9 mouse cellular contexts compared by ENCODE assay signal in the genomic region with DNA sequence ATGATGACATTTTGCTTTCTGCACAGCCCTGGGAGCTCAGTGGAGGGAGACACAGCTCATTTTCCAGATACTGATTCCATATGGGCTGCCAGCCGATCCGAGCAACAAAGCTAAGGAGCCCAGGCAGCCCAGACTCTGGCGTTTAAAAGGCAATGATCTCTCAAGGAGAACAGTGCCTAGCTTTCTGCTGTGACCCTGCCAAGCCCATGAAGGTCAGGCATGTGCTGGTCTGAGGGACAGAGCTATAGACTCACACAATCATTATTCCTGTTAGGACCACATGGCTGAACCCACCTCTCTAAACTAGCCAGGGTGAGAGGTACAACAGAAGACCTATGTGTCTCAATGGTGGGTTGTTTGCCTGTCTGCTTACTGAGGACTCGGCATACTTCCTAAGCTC. TPM values are rescaled to one million over a fixed set of nuclear protein-coding genes. Genes with fewer than 3 reads are reported as not detected.
DNase-seq lines count a peak whose midpoint lies in the region; ATAC-seq and TF ChIP-seq lines count a peak whose summit lies in the region.
"Had no signal": no experiment of that assay in that cellular context is flagged by ENCODE, and none has a peak within 500 bp of the region (broad histone marks: within the 10 kb centered on the region; RNA-seq: fewer than 3 reads in every experiment).

No protein-coding gene starts in this region.

- intact Hi-C loops in gastrocnemius, postnatal 36 days (cut with DNase I): no loop called here

- no peaks in the 10 kb centered on the region for H3K27me3 ChIP-seq in hindbrain, embryonic 10.5 days (ENCODE audit: insufficient read depth, poor library complexity, severe bottlenecking)
- H3K27me3 ChIP-seq in neural tube, embryonic 13.5 days: no peaks in the 10 kb centered on the region
- H3K27me3 ChIP-seq: liver, embryonic 15.5 days had no signal

- H3K9me3 ChIP-seq in hindbrain, embryonic 10.5 days: no peaks in the 10 kb centered on the region
- H3K9me3 ChIP-seq in neural tube, embryonic 13.5 days: no peaks in the 10 kb centered on the region
- H3K9me3 ChIP-seq: liver, embryonic 15.5 days had no signal

- peak; percentile 18; the same call in 1 of the 2 replicates for TF ChIP-seq CTCF in layer of hippocampus, adult 2 months (conservative IDR thresholded peaks at IDR 0.05)

- peaks cover 46% of the 10 kb centered on the region for H3K4me1 ChIP-seq in hindbrain, embryonic 10.5 days (replicated peaks)
- peaks cover 56% of the 10 kb centered on the region for H3K4me1 ChIP-seq in neural tube, embryonic 13.5 days (replicated peaks)
- H3K4me1 ChIP-seq: liver, embryonic 15.5 days had no signal

- H3K4me3 ChIP-seq in layer of hippocampus, adult 2 months: no peak overlapping the region
- peak overlapping the region; percentile 29 for H3K4me3 ChIP-seq in hindbrain, embryonic 10.5 days
- no peak overlapping the region for H3K4me3 ChIP-seq in neural tube, embryonic 13.5 days
- H3K4me3 ChIP-seq: liver, embryonic 15.5 days had no signal

- H3K4me2 ChIP-seq in neural tube, embryonic 13.5 days: peak overlapping the region; percentile 39
- H3K4me2 ChIP-seq: liver, embryonic 15.5 days had no signal

- DNase-seq in cerebellum, postnatal 14 days: no peak
- DNase-seq in layer of hippocampus, adult 2 months (ENCODE audit: low spot score in 2 of 2): no peak
- no peak for DNase-seq in layer of hippocampus, postnatal 10 days (ENCODE audit: low spot score in 2 of 2)
- peak; percentile 11 for DNase-seq in hindbrain, embryonic 10.5 days (ENCODE audit: low spot score)
- no peak for DNase-seq in gastrocnemius, postnatal 36 days

- peak overlapping the region; percentile 52 for H3K9ac ChIP-seq in neural tube, embryonic 13.5 days
- H3K9ac ChIP-seq: liver, embryonic 15.5 days had no signal

- H3K36me3 ChIP-seq in hindbrain, embryonic 10.5 days: peaks cover 6% of the 10 kb centered on the region; the same call in 1 of the 2 replicates
- no peaks in the 10 kb centered on the region for H3K36me3 ChIP-seq in neural tube, embryonic 13.5 days
- H3K36me3 ChIP-seq: liver, embryonic 15.5 days had no signal

- H3K27ac ChIP-seq in layer of hippocampus, adult 2 months: peak overlapping the region; percentile 60
- peak overlapping the region; percentile 81 for H3K27ac ChIP-seq in hindbrain, embryonic 10.5 days
- peak overlapping the region; percentile 88 for H3K27ac ChIP-seq in neural tube, embryonic 13.5 days (replicated peaks)
- H3K27ac ChIP-seq: liver, embryonic 15.5 days had no signal

- 30% methylated on average over 4 of the region's 4 CpGs for WGBS in hindbrain, embryonic 10.5 days
- WGBS in neural tube, embryonic 13.5 days: 23% methylated on average over 4 of the region's 4 CpGs

- ATAC-seq in cerebellum, adult (ENCODE audit: insufficient number of reproducible peaks, low FRiP score, low TSS enrichment): 0 out of 2 replicates have a peak, but pooled peaks have one; percentile 18
- ATAC-seq in neural tube, embryonic 13.5 days (ENCODE audit: low read depth): peak; percentile 75
- no peak for ATAC-seq in granulocyte monocyte progenitor cell, adult 5-6 weeks (replicated peaks; ENCODE audit: poor library complexity, severe bottlenecking)

RNA-seq across cellular contexts. Expression of a gene that starts 44.1 kb away (rescaled TPM):
- 10 to 100 TPM; 66.1 to 69.7 TPM for total RNA-seq in layer of hippocampus, adult 2 months (2021)
- 10 to 100 TPM; 60.1 to 62.6 TPM for total RNA-seq in layer of hippocampus, postnatal 10 days (2021)
- 61.6 and 63.9 TPM in 2 replicates for polyA plus RNA-seq in hindbrain, embryonic 10.5 days (2016; fragmentation: Nextera tagmentation; extraction: Ambion mirVana)
- 51.0 and 51.6 TPM in 2 replicates for polyA plus RNA-seq in neural tube, embryonic 13.5 days (2015; fragmentation: Nextera tagmentation; extraction: Ambion mirVana)
- not detected in 2 replicates for total RNA-seq in granulocyte monocyte progenitor cell, adult 5-6 weeks (2014; fragmentation: Nextera tagmentation)
- not detected in 2 replicates for total RNA-seq in granulocyte monocyte progenitor cell, adult 5-6 weeks (2017)
- total RNA-seq in gastrocnemius, postnatal 36 days (2021): 10 to 100 TPM in 1 of 2 experiments, 1 to 10 TPM in 1; 9.4 to 10.5 TPM

Comparison
In these comparisons a context has a peak if more than half of its experiments do, and no peak if none do; other contexts are left out.
1. RNA of a gene that starts 44.1 kb away (total RNA-seq): 66.1 to 69.7 TPM in layer of hippocampus, adult 2 months, 60.1 to 62.6 TPM in layer of hippocampus, postnatal 10 days and 9.4 to 10.5 TPM in gastrocnemius, postnatal 36 days; not detected in granulocyte monocyte progenitor cell, adult 5-6 weeks; every median in the first group is over 10 times any median in the second.
2. Peak in every context shown above with its lines, with median percentiles within 50 percentile points of each other: H3K27ac ChIP-seq.